Mouse (Mus musculus) heart, embryonic 14.5 days (tissue): ENCODE data around the gene Mef2b. TPM values are rescaled to one million over a fixed set of nuclear protein-coding genes. Genes with fewer than 3 reads are reported as not detected.

ENCODE experiments used
- ATAC-seq: fragments of 200-750 bp; cut with Nextera tagmentation; 2 replicates; pipeline ENCODE4 v1.8.0; 2017; ENCODE audit warnings: low read depth, moderate TSS enrichment; ENCODE audit not compliant: insufficient number of reproducible peaks, insufficient read depth, low FRiP score
- H3K27ac ChIP-seq, 2 experiments: fragments of 200-500 bp in 1 of 2; fragments of 300-500 bp in 1 of 2; sonication (generic) in 1 of 2; replicated peaks in 1 of 2; 2 replicates each; pipeline ENCODE4 v1.5.1; 2012 to 2014; ENCODE audit warnings: low read depth in 2 of 2, low read length in 2 of 2, control low read depth in 1 of 2, mild to moderate bottlenecking in 1 of 2, mixed read lengths in 1 of 2; ENCODE audit not compliant: control insufficient read depth in 1 of 2, insufficient read depth in 1 of 2
- H3K27me3 ChIP-seq: fragments of 300-500 bp; sonication (generic); 2 replicates; pipeline ENCODE4 v1.6.1; 2014; ENCODE audit warnings: mild to moderate bottlenecking, low read length, control low read depth; ENCODE audit not compliant: control insufficient read depth, insufficient read depth
- H3K36me3 ChIP-seq: fragments of 300-500 bp; sonication (generic); 2 replicates; pipeline ENCODE4 v1.6.1; 2014; ENCODE audit warnings: mild to moderate bottlenecking, control low read depth, low read length, mixed read lengths; ENCODE audit not compliant: control insufficient read depth, insufficient read depth
- H3K4me1 ChIP-seq, 2 experiments: fragments of 200-500 bp in 1 of 2; fragments of 300-500 bp in 1 of 2; sonication (generic) in 1 of 2; 2 replicates each; pipeline ENCODE4 v1.6.1; 2012 to 2014; ENCODE audit warnings: low read length in 2 of 2, control low read depth in 1 of 2, mixed read lengths in 1 of 2; ENCODE audit not compliant: control insufficient read depth in 2 of 2, insufficient read depth in 2 of 2
- H3K4me2 ChIP-seq: fragments of 300-500 bp; sonication (generic); 2 replicates; pipeline ENCODE4 v1.6.1; 2014; ENCODE audit warnings: mild to moderate bottlenecking, low read length
- H3K4me3 ChIP-seq, 2 experiments: fragments of 200-500 bp in 1 of 2; fragments of 300-500 bp in 1 of 2; sonication (generic) in 1 of 2; 2 replicates each; pipeline ENCODE4 v1.5.1; 2012 to 2014; ENCODE audit warnings: low read length in 2 of 2, mild to moderate bottlenecking in 2 of 2, control low read depth in 1 of 2, low read depth in 1 of 2, moderate library complexity in 1 of 2; ENCODE audit not compliant: control insufficient read depth in 1 of 2, insufficient read depth in 1 of 2
- H3K9ac ChIP-seq: fragments of 300-500 bp; sonication (generic); 2 replicates; pipeline ENCODE4 v1.6.1; 2014; ENCODE audit warnings: mild to moderate bottlenecking, low read length
- H3K9me3 ChIP-seq: fragments of 300-500 bp; sonication (generic); 2 replicates; pipeline ENCODE4 v1.6.1; 2016; ENCODE audit warnings: low read length, control low read depth; ENCODE audit not compliant: control insufficient read depth
- WGBS: fragments of 180-500 bp; shearing (Covaris S2); extraction: QIAGEN DNeasy Blood & Tissue Kit; methylation state at CpG from one replicate; pipeline ENCODE4 v1.1.7; 2014; 5-methylcytosine and 5-hydroxymethylcytosine counted together
- polyA plus RNA-seq: library from polyadenylated mRNA; unstranded; fragments of >200 nt; fragmentation: Nextera tagmentation; extraction: Ambion mirVana; gene quantifications from 2 replicates; pipeline ENCODE4 v1.2.1, GENCODE M21; 2014

Gene Mef2b
- polyA plus RNA-seq, 1 experiment from 2014 or later: 0.22 TPM

DNA sequence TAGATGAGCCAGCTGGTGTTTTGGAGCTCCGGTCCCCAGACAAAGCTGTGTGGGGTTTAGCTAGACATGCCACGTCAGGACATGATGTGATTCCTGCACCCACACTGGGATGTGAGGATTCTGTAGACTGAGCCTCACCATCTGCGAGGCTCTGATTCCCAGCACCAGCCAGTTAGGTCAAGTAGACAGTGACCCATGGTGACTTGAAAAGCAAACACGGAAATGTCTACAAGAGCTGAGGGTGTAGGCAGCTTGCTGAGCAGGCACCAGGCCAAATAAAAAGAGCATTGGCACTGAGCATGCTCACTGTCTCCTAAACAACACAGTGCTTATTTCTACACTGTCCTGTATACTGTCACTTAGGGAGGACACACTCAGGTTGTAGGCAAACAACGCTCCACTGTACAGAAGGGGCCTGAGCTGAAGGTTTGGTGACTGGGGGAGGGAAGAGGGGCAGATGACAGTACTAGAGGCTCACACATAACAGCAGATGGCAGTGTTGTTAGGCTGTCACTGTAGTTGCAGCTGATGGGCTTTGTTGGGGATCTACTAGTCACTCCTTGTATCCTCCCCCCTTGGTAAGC is 60.7 kb downstream of the Mef2b start:
- no peaks in the 10 kb centered on the region for H3K9me3 ChIP-seq
- H3K27ac ChIP-seq: no peak overlapping the region
- peaks cover 4 to 21% of the 10 kb centered on the region in 2 experiments for H3K4me1 ChIP-seq
- no peak; the same call in 1 of the 2 replicates for ATAC-seq
- no peak overlapping the region for H3K4me3 ChIP-seq
- H3K4me2 ChIP-seq: no peak overlapping the region
- H3K36me3 ChIP-seq: no peaks in the 10 kb centered on the region
- H3K27me3 ChIP-seq: no peaks in the 10 kb centered on the region
- 66% methylated on average over 5 of the region's 5 CpGs for WGBS
- peak overlapping the region; percentile 16; the same call in 1 of the 2 replicates for H3K9ac ChIP-seq

DNA sequence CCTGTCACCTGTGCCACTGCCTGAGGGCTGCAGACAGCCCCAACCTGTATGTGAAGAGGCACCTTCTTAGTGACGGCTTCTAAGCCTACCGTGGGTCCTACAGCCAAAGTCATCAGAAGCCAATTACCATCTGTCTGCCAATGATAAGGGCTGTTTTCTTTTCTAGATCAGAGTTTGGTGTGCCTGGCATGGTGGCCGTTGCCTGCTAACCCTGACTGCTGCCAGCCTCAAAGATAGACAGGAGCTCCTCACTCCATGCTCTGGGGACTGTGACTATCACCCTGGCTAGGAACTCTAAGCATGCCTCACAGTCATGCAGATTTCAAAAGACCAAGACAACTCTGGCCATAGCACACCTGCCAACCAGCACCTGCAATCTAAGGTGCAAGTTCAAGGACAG is 61.9 kb downstream of the Mef2b start:
- no peak overlapping the region for H3K9ac ChIP-seq
- H3K4me2 ChIP-seq: no peak overlapping the region
- H3K9me3 ChIP-seq: no peaks in the 10 kb centered on the region
- no peak for ATAC-seq
- H3K27ac ChIP-seq: no peak overlapping the region
- WGBS: 50% methylated on average over 3 of the region's 3 CpGs
- peaks cover 4 to 21% of the 10 kb centered on the region in 2 experiments for H3K4me1 ChIP-seq
- H3K4me3 ChIP-seq: no peak overlapping the region
- H3K27me3 ChIP-seq: no peaks in the 10 kb centered on the region
- no peaks in the 10 kb centered on the region for H3K36me3 ChIP-seq

DNA sequence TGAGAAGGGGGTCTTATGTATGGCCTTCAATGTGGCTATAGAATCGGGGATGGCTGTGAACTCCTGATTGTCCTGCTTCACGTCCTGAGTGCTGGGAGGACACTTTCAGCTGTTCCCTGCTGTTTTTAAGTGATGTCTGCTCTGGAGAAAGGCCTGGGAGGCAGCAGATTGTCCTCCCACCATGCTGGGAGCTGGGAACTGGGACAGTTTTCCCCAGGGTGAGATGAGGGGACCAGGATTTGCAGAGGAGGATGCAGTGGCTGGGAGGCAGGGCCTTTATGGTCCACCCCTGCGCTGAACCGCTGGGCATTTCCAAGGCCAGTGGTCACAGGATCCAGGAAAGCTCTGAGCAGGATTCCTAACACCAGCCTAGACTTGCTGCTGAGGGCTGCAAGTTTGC is 63.6 kb downstream of the Mef2b start:
- H3K27me3 ChIP-seq: no peaks in the 10 kb centered on the region
- peaks cover 4 to 21% of the 10 kb centered on the region in 2 experiments for H3K4me1 ChIP-seq
- WGBS: 78% methylated on average over 4 of the region's 4 CpGs
- no peak for ATAC-seq
- H3K36me3 ChIP-seq: no peaks in the 10 kb centered on the region
- H3K9me3 ChIP-seq: no peaks in the 10 kb centered on the region
- no peak overlapping the region for H3K4me2 ChIP-seq
- no peak overlapping the region for H3K9ac ChIP-seq
- no peak overlapping the region for H3K27ac ChIP-seq
- H3K4me3 ChIP-seq: no peak overlapping the region

DNA sequence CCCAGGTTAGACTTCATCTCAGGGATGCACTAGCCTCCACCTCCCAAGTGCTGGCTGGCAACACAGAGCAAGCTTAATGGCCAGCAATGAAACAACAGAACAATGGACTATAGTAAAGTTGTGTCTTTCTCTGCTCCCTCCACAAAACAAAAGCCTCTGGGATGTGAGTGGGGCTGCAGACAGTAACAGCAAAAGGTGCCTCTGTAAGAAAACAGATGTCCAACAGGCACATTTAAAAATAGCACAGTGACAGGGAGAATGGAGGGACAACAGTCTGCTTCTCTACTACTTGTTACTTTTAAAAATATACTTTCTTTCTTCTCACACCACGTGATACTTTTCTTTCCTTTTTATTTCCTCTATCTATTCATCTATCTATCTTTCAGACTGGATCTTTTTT is 65.2 kb downstream of the Mef2b start:
- Histone ChIP-seq H3K36me3 (no peaks in the 10 kb centered on the region), H3K9ac (peak overlapping the region; percentile 18), H3K4me1 (peaks cover 4 to 21% of the 10 kb centered on the region in 2 experiments), H3K9me3 (no peaks in the 10 kb centered on the region), H3K4me3 (no peak overlapping the region), H3K27me3 (no peaks in the 10 kb centered on the region), H3K27ac (peak overlapping the region; percentile 92 to 95), H3K4me2 (peak overlapping the region; percentile 21)
- ATAC-seq: no peak
- WGBS: 32% methylated on average over 1 of the region's 1 CpGs

DNA sequence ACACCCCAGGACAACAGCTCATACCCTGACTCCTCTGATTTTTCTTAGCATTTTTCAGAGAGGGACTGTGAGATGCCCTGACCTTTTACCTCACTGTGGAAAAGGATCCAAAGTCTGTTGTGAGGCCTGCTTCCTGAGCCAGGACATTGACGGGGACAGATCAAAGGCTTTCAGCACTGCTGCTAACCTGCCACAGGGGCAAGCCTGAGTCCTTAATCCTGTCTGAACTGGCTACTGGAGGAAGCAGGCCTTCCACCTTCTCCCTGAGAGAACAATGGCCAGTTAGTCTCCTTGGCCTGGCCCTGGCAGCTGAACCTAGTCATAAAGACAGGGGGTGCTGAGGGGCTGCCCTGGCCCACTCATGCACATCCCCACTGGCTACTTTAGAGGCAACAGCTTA is 68.6 kb downstream of the Mef2b start:
- Histone ChIP-seq H3K27ac (no peak overlapping the region), H3K4me2 (no peak overlapping the region), H3K36me3 (no peaks in the 10 kb centered on the region), H3K9me3 (no peaks in the 10 kb centered on the region), H3K9ac (no peak overlapping the region), H3K4me3 (no peak overlapping the region), H3K27me3 (no peaks in the 10 kb centered on the region), H3K4me1 (peaks cover 12 to 28% of the 10 kb centered on the region in 2 experiments)
- no peak for ATAC-seq
- WGBS: 34% methylated on average over 1 of the region's 1 CpGs

DNA sequence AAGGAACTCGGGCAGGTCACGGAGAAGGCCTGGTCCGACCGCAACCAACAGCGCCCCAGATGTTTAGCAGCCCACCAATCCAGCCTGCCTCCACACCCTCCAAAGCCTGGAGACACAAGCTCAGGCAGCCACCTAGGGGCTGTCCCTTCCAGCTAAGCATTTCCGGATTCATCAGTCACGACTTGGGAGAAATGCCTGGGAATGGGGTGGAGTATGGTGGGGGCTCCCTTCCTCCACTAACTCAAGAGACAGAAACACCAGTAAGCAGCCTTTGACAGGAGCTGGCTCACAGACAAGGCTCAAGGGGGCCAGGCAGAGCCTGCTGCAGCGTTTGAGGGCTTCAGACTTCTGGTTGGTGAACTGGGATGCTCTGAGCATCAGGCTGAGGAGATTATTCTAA is 71.0 kb downstream of the Mef2b start:
- peak overlapping the region in 1 of 2 experiments; percentile 41; a peak in 3 of 4 replicates for H3K27ac ChIP-seq
- H3K9me3 ChIP-seq: no peaks in the 10 kb centered on the region
- no peaks in the 10 kb centered on the region for H3K36me3 ChIP-seq
- 16% methylated on average over 8 of the region's 8 CpGs for whole genome bisulfite sequencing
- no peaks in the 10 kb centered on the region for H3K27me3 ChIP-seq
- no peak for ATAC-seq
- no peak overlapping the region for H3K4me3 ChIP-seq
- peak overlapping the region; percentile 74 for H3K9ac ChIP-seq
- peaks cover 7 to 17% of the 10 kb centered on the region in 2 experiments for H3K4me1 ChIP-seq
- peak overlapping the region; percentile 88 for H3K4me2 ChIP-seq

DNA sequence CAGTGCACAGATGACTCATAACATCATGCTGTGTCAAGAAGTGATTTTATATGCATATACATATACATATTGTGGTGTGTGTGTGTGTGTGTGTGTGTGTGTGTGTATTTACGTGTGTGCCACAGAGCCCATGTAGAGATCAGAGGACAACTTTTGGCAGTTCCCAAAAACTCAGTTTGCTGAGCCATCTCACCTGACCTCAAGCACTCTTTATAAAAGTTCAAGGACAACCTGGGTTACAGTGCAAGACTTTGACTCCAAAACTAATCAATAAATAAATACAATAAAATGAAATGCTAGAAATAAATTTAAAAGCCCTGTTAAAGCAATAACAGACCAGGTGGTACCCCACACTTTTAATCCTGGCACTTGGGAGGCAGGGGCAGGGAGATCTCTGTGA is 71.8 kb downstream of the Mef2b start:
- Histone ChIP-seq H3K27me3 (no peaks in the 10 kb centered on the region), H3K4me2 (peak overlapping the region; percentile 88), H3K4me1 (peaks cover 7 to 17% of the 10 kb centered on the region in 2 experiments), H3K9me3 (no peaks in the 10 kb centered on the region), H3K4me3 (peak overlapping the region; percentile 59 to 79), H3K36me3 (no peaks in the 10 kb centered on the region), H3K27ac (no peak overlapping the region), H3K9ac (peak overlapping the region; percentile 74)
- ATAC-seq: no peak
- WGBS: 75% methylated on average over 1 of the region's 1 CpGs

DNA sequence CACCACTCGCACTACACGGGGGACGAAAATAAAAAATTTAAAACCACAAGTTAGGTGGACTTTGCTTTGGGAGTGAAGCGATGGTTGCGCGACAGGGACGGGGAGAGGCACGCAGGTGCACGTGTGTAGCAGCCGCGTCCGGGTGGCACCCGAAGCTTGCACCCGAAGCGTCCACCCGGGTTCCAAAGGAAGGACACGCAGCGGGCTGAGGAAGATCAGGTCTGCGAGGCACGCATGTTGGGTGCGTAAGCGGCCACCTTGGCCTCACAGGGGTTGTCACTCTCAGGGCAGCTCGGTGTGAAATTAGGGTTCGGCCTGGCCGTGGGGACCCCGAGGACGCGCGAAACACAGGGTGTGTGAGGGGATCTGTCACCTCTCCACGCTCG is 72.2 kb downstream of the Mef2b start:
- Histone ChIP-seq H3K9me3 (no peaks in the 10 kb centered on the region), H3K27me3 (no peaks in the 10 kb centered on the region), H3K4me1 (peaks cover 7 to 17% of the 10 kb centered on the region in 2 experiments), H3K9ac (peak overlapping the region; percentile 74), H3K27ac (peak overlapping the region; percentile 29; a peak in 2 of 4 replicates), H3K4me3 (peak overlapping the region; percentile 59 to 79), H3K4me2 (peak overlapping the region; percentile 88), H3K36me3 (no peaks in the 10 kb centered on the region)
- no peak for ATAC-seq
- 2% methylated on average over 30 of the region's 31 CpGs for WGBS
